Mouse (Mus musculus) right cerebral cortex, adult 18-20 months (tissue): ENCODE results near the gene Zbtb8os.

ENCODE experiments used
- DNase-seq: peaks from one replicate; pipeline ENCODE4 v3.0.0; 2022; ENCODE audit warnings: mixed read lengths

Gene Zbtb8os

GRCm38 (mm10) chr4:129377601-129378390 is 42.3 kb downstream of the Zbtb8os start, which contains the start of gene Zbtb8a:
Gene Zbtb8a (minus strand): TSS chr4:129378116.
- peak; percentile 23 for DNase-seq

DNA sequence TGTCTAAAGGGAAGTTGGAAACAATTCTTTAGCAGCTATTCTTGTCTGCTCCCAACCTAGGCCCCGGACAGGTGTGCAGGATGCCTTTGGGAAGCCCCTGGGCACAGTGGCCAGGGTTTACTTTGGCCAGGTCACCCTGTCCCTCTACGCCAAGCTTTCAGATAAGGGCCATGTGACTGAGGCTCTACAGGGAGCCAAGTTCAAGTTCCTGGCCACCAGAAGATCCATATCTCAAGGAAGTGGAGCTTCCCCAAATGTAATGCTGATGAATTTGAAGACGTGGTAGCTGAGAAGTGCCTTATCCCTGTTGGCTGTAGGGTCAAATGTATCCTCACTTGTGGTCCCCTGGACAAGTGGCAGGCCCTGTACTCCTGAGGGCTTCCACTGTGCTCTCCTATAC is 44.3 kb downstream of the Zbtb8os start:
- DNase-seq: no peak

DNA sequence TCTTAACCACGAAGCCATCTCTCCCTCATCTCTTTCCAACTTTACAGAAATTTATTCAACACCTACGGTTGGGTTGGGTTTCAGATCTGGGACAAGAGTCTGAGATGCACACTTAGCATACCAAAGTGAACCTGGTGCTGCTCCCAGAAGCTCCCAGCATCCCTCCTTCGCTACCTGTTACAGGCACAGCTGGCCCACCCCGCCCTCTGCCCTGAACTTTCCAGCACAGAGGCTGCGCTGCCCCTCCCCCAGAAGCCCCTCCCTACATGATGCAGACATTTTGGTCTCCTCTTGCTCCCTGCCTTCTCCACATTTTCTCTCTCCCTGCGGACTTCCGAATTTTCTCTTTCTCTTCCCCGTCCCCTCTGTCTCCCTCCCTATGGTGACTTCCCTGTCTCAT is 45.7 kb downstream of the Zbtb8os start:
- DNase-seq: peak; percentile 10

DNA sequence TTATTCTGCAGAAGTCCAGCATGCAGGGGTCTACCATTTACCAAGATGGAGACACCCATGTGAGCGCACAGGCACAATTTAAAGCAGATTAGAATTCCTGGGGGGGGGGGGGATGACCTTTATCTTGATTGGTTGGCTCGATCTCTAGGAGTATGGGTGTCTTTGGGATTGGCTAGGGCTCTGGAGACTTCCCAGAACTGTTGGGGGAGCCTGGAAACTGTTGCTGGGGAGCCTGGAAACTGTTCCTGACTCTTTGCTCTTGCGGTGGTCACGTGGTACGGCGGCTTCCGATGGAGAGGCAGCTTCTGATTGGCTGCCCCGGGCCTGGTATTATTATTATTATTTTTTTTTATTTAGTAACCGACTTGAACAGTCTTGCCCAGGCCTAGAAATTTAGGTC is 46.5 kb downstream of the Zbtb8os start:
- DNase-seq: no peak

DNA sequence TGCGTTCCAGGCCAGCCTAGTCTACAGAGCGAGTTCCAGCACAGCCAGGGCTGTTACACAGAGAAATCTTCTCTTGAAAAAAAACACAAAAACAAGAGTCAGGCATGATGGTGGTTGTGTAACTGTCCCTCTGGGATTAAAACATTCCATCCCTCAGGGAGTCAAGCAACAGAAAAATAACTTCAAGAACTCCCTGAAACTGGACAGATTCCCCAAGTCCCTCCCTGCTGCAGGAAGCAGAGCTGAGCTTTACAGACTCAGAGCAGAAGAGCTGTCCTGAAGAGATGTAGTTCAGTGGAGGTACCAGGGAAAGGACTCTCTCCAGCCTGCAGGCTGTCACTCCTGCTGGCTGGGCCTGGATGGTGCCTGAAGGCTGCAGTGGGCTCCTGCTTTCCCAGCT is 47.0 kb downstream of the Zbtb8os start:
- no peak for DNase-seq

DNA sequence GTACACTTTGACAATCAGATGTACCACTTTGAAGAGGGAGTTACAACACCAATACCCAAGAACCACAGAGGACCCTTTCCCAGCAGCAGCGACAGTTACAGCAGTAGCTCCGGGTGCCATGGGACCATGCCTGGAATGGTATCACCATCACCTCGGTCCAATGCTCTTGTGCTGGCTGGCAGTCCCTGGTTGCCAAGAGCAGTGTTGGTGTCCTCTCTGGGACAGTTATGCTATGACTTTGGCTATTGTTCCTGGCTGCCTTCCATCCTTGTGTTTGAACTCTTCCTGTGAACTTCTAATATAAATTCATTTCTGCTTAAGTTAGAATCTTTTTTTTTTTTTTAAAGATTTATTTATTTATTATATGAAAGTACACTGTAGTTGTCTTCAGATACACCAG is 48.1 kb downstream of the Zbtb8os start:
- DNase-seq: no peak

GRCm38 (mm10) chr4:129384440-129384839 is 48.9 kb downstream of the Zbtb8os start:
- no peak for DNase-seq

DNA sequence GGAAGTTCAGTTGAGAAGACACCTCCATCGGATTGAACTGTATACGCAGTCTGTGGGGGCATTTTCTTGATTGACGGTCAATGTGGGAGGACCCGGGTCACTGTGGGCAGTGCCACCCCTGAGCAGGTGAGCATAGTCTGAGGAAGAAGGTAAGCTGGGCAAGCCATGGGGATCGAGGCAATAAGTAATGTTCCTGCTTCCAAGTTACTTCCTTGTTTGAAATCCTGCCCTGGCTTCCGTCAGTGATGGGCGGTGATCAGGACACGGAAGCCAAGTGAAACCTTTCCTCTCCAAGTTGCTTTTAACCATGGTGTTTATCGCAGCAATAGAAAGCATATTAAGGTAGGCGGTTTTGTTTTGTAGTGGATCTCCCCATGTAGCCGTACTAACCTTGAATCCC is 50.2 kb downstream of the Zbtb8os start:
- no peak for DNase-seq

GRCm38 (mm10) chr4:129386269-129386946 is 50.9 kb downstream of the Zbtb8os start:
- no peak for DNase-seq

DNA sequence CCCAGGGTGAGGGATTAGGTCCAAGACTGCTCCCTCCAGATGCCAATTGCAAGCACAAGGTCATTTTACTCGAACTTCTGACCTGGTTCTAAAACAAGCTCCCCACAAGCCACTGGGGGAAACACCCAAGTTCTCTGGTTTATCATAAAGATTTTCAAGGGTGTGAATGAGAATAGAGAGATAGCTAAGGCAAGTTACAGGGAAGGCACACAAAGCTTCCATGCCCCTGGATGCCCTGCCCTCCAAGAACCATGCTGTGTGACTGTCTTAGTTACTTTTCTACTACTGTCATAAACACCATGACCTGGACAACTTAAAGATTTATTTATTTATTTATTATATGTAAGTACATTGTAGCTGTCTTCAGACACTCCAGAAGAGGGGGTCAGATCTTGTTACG is 51.5 kb downstream of the Zbtb8os start:
- DNase-seq: no peak

GRCm38 (mm10) chr4:129388404-129388803 is 52.9 kb downstream of the Zbtb8os start:
- no peak for DNase-seq

- DNase-seq: no peak
Measured at GRCm38 (mm10) chr4:129390216-129390743, 54.8 kb downstream of the Zbtb8os start.

GRCm38 (mm10) chr4:129390936-129391557 is 55.6 kb downstream of the Zbtb8os start:
- no peak for DNase-seq

DNA sequence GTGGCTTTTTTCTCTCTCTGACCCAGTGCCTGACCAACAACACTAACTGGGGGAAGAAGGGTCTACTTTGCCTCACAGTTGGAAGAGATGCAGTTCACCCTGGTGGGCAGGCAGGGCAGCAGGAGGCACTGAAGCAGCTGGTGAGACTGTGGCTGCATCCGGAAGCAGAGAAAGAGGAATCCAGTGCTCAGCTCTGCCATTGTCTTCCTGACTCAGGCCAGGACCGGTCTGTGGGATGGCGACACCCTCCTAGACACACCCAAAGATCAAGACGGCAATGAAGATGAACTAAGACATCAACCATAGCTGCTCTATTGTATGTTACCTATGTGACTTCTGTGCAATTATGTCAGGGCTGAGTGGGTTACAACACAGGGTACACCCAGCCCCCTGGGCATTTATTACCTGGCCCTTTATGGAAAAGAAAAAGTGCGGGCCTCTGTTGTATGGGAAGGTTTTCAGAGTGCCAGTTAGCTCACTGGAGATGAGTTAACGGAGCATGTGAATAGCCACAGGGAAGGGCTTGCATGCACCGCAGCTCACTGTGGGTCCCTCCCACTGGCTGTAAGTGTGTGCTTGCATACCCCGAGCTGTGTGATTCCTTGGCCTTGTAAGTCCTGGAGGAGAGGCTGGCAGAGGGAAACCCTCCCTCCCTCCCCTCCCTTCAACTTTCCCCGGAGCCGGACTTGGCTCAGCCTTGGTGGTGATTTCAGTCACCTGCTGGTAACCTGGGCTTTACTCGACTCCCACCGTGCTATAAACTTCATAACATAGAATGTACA is 58.8 kb downstream of the Zbtb8os start:
- no peak for DNase-seq

DNA sequence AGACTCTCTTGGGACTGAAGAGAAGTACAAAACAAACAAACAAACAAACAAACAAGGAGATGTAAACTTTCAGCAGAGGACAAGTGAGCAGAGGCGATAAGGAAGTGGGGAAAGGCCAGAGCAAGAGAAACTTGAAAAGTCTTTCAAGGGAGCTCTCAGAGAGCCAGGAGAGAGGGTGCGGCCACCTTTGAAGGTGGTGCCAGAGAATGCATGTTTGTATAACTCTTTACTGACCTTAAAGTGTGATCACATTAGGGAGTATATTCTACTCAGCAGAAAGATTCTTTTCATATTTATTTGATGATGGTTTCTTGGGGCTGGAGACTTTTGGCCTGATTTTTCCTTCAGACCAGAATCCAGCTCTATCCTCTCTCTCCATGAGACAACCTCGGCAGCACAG is 61.5 kb downstream of the Zbtb8os start:
- DNase-seq: no peak

GRCm38 (mm10) chr4:129399813-129400212 is 64.3 kb downstream of the Zbtb8os start:
- no peak for DNase-seq
